Mouse (Mus musculus) telencephalon, adult 2 months (tissue): ENCODE measurements at regions not wholly inside any gene's neighbourhood (a gene's known extent, or its start where the extent isn't known, plus 50 kb on each side); places are given as distances from the start of the nearest gene placed in this dataset.
A peak's percentile ranks its signal among the peaks of the same experiment; 100 is the strongest.

Experiments
- DNase-seq: peaks from one replicate; pipeline ENCODE4 v3.0.0-alpha.2; 2011; ENCODE audit warnings: low read depth, low spot score

DNA sequence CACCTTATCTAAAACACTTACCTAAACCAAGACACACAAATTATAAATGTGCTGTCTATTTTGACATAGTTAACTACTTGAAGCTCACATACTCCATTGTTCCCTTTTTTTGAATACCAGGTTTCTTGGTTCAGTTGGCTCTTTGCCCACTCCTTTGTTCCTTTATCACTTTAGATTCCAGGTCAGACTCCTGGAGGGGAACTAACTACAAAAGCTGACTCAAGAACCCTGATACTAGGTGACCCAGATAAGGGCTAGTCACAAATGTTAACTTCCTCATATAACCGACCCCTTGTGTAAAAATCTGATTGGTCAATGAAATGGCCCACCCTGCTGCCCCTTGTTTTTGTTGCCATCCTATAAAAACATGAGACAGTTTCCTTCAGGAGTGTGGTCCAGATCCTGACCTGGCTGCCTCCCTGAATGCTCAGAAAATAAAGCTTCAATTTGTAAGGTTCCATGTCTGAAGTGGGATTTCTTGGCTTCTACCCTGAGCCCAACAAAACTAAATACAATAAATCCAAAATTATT is 593.9 kb downstream of the Slco4c1 start:
- DNase-seq, result no peak

DNA sequence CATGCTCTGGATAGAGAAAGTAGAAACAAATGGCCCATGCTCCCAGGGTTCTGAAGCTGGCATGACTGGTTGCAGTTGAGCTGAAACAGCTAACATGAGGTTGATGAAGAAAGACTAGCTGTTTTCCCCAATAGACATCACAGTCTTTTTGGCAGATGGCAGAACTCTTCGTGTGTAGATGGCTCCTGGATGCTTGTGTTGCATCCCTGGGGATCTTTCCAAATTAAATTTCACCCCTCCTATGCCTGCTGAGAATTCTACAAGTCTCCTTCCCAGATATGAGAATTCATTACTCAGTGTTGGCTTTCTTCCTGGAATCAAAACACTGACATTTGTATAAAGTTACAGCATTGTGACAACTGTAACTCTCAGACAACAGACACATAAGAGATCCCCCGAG is 595.3 kb downstream of the Slco4c1 start:
- DNase-seq, result peak; percentile 34
